Mouse (Mus musculus): ENCODE data around the gene 9930022D16Rik. TPM values are rescaled to one million over a fixed set of nuclear protein-coding genes. Genes with fewer than 3 reads are reported as not detected.

Gene 9930022D16Rik
- total RNA-seq, 1 experiment from 2014 or later, result 0.10 TPM

GRCm38 (mm10) chr11:109439829-109440340 is 26.2 kb downstream of the 9930022D16Rik start:
- peak; percentile 76 to 91 for ATAC-seq (replicated peaks in 1 of 2; ENCODE audit: insufficient read depth in 1 of 2, low FRiP score in 2 of 2, low TSS enrichment in 1 of 2, low read depth in 1 of 2, poor library complexity in 2 of 2, severe bottlenecking in 2 of 2)

GRCm38 (mm10) chr11:109440641-109441040 is 26.9 kb downstream of the 9930022D16Rik start:
- no peak for ATAC-seq (replicated peaks in 1 of 2; ENCODE audit: insufficient read depth in 1 of 2, low FRiP score in 2 of 2, low TSS enrichment in 1 of 2, low read depth in 1 of 2, poor library complexity in 2 of 2, severe bottlenecking in 2 of 2)

- no peak for ATAC-seq (replicated peaks in 1 of 2; ENCODE audit: insufficient read depth in 1 of 2, low FRiP score in 2 of 2, low TSS enrichment in 1 of 2, low read depth in 1 of 2, poor library complexity in 2 of 2, severe bottlenecking in 2 of 2)
Observed at GRCm38 (mm10) chr11:109441119-109441518, 27.4 kb downstream of the 9930022D16Rik start.

GRCm38 (mm10) chr11:109442166-109442730 is 28.5 kb downstream of the 9930022D16Rik start:
- ATAC-seq (replicated peaks in 1 of 2; ENCODE audit: insufficient read depth in 1 of 2, low FRiP score in 2 of 2, low TSS enrichment in 1 of 2, low read depth in 1 of 2, poor library complexity in 2 of 2, severe bottlenecking in 2 of 2), result no peak

- no peak for ATAC-seq (replicated peaks in 1 of 2; ENCODE audit: insufficient read depth in 1 of 2, low FRiP score in 2 of 2, low TSS enrichment in 1 of 2, low read depth in 1 of 2, poor library complexity in 2 of 2, severe bottlenecking in 2 of 2)
Observed at GRCm38 (mm10) chr11:109443468-109444263, 29.9 kb downstream of the 9930022D16Rik start.

GRCm38 (mm10) chr11:109444600-109444999 is 30.9 kb downstream of the 9930022D16Rik start:
- no peak for ATAC-seq (replicated peaks in 1 of 2; ENCODE audit: insufficient read depth in 1 of 2, low FRiP score in 2 of 2, low TSS enrichment in 1 of 2, low read depth in 1 of 2, poor library complexity in 2 of 2, severe bottlenecking in 2 of 2)

- ATAC-seq (replicated peaks in 1 of 2; ENCODE audit: insufficient read depth in 1 of 2, low FRiP score in 2 of 2, low TSS enrichment in 1 of 2, low read depth in 1 of 2, poor library complexity in 2 of 2, severe bottlenecking in 2 of 2), result peak; percentile 69 to 79
Observed at GRCm38 (mm10) chr11:109445438-109446035, 31.8 kb downstream of the 9930022D16Rik start.

GRCm38 (mm10) chr11:109451169-109451568 is 37.5 kb downstream of the 9930022D16Rik start:
- no peak for ATAC-seq (replicated peaks in 1 of 2; ENCODE audit: insufficient read depth in 1 of 2, low FRiP score in 2 of 2, low TSS enrichment in 1 of 2, low read depth in 1 of 2, poor library complexity in 2 of 2, severe bottlenecking in 2 of 2)

GRCm38 (mm10) chr11:109456261-109456660 is 42.5 kb downstream of the 9930022D16Rik start:
- ATAC-seq (replicated peaks in 1 of 2; ENCODE audit: insufficient read depth in 1 of 2, low FRiP score in 2 of 2, low TSS enrichment in 1 of 2, low read depth in 1 of 2, poor library complexity in 2 of 2, severe bottlenecking in 2 of 2), result no peak

- ATAC-seq (replicated peaks in 1 of 2; ENCODE audit: insufficient read depth in 1 of 2, low FRiP score in 2 of 2, low TSS enrichment in 1 of 2, low read depth in 1 of 2, poor library complexity in 2 of 2, severe bottlenecking in 2 of 2), result no peak
Observed at GRCm38 (mm10) chr11:109458165-109458564, 44.4 kb downstream of the 9930022D16Rik start.

- ATAC-seq (replicated peaks in 1 of 2; ENCODE audit: insufficient read depth in 1 of 2, low FRiP score in 2 of 2, low TSS enrichment in 1 of 2, low read depth in 1 of 2, poor library complexity in 2 of 2, severe bottlenecking in 2 of 2), result no peak; a peak in 1 of 4 replicates
Observed at GRCm38 (mm10) chr11:109460586-109460985, 46.9 kb downstream of the 9930022D16Rik start.

- ATAC-seq (replicated peaks in 1 of 2; ENCODE audit: insufficient read depth in 1 of 2, low FRiP score in 2 of 2, low TSS enrichment in 1 of 2, low read depth in 1 of 2, poor library complexity in 2 of 2, severe bottlenecking in 2 of 2), result no peak
Observed at GRCm38 (mm10) chr11:109465068-109465467, 51.4 kb downstream of the 9930022D16Rik start.

- no peak for ATAC-seq (replicated peaks in 1 of 2; ENCODE audit: insufficient read depth in 1 of 2, low FRiP score in 2 of 2, low TSS enrichment in 1 of 2, low read depth in 1 of 2, poor library complexity in 2 of 2, severe bottlenecking in 2 of 2)
Observed at GRCm38 (mm10) chr11:109466987-109467386, 53.3 kb downstream of the 9930022D16Rik start.

- no peak for ATAC-seq (replicated peaks in 1 of 2; ENCODE audit: insufficient read depth in 1 of 2, low FRiP score in 2 of 2, low TSS enrichment in 1 of 2, low read depth in 1 of 2, poor library complexity in 2 of 2, severe bottlenecking in 2 of 2)
Observed at GRCm38 (mm10) chr11:109468133-109468532, 54.4 kb downstream of the 9930022D16Rik start.

Other genes with a start within 250 kb of the 9930022D16Rik start
- gene Rgs9, start 115.8 kb upstream of the 9930022D16Rik start, total RNA-seq (2017), result 2.3 and 2.4 TPM in 2 replicates
- gene Gna13, start 51.1 kb upstream of the 9930022D16Rik start, total RNA-seq (2017), result 62.2 and 64.9 TPM in 2 replicates
- 71.4 and 80.7 TPM in 2 replicates for gene Amz2, start 12.0 kb downstream of the 9930022D16Rik start, total RNA-seq (2017)
- 1.2 and 4.4 TPM in 2 replicates for gene Arsg, start 59.5 kb downstream of the 9930022D16Rik start, total RNA-seq (2017)
- 9.4 and 10.8 TPM in 2 replicates for gene Slc16a6, start 59.7 kb downstream of the 9930022D16Rik start, total RNA-seq (2017)
- gene Wipi1, start 198.1 kb downstream of the 9930022D16Rik start, total RNA-seq (2017), result 3.8 and 4.1 TPM in 2 replicates
- 129 and 145 TPM in 2 replicates for gene Prkar1a, start 235.5 kb downstream of the 9930022D16Rik start, total RNA-seq (2017)

Data from hematopoietic stem cell, adult 5-6 weeks (primary cell).